Mouse (Mus musculus) hindbrain, embryonic 10.5 days (tissue): ENCODE results near the gene Nt5c3b. TPM values are rescaled to one million over a fixed set of nuclear protein-coding genes. Genes with fewer than 3 reads are reported as not detected.

Experiments
- DNase-seq: peaks from one replicate; pipeline ENCODE4 v3.0.0-alpha.2; 2017; ENCODE audit warnings: low spot score
- H3K27ac ChIP-seq: fragments of 300-500 bp; sonication (generic); 2 replicates; pipeline ENCODE4 v1.5.1; 2016; ENCODE audit warnings: mild to moderate bottlenecking, moderate library complexity
- H3K27me3 ChIP-seq: fragments of 300-500 bp; sonication (generic); 2 replicates; pipeline ENCODE4 v1.6.1; 2016; ENCODE audit warnings: mild to moderate bottlenecking; ENCODE audit not compliant: poor library complexity, insufficient read depth, severe bottlenecking
- H3K36me3 ChIP-seq: fragments of 300-500 bp; sonication (generic); 2 replicates; pipeline ENCODE4 v1.6.1; 2016; ENCODE audit warnings: mild to moderate bottlenecking, moderate library complexity
- H3K4me1 ChIP-seq: fragments of 300-500 bp; sonication (generic); replicated peaks from 2 replicates; pipeline ENCODE4 v1.6.1; 2016; ENCODE audit warnings: mild to moderate bottlenecking
- H3K4me3 ChIP-seq: fragments of 300-500 bp; sonication (generic); 2 replicates; pipeline ENCODE4 v1.5.1; 2016; ENCODE audit warnings: mild to moderate bottlenecking, moderate library complexity
- H3K9me3 ChIP-seq: fragments of 300-500 bp; sonication (generic); 2 replicates; pipeline ENCODE4 v1.6.1; 2016; ENCODE audit warnings: mild to moderate bottlenecking, moderate library complexity
- WGBS: fragments of 180-500 bp; shearing (Covaris S2); methylation state at CpG from one replicate; pipeline ENCODE4 v1.1.7; 2016; 5-methylcytosine and 5-hydroxymethylcytosine counted together
- polyA plus RNA-seq: library from polyadenylated mRNA; unstranded; fragments of >200 nt; fragmentation: Nextera tagmentation; extraction: Ambion mirVana; gene quantifications from 2 replicates; pipeline ENCODE4 v1.2.1, GENCODE M21; 2016

The Nt5c3b gene
- polyA plus RNA-seq, result 115 and 121 TPM in 2 replicates

GRCm38 (mm10) chr11:100441797-100442196 is at the start of gene Nt5c3b, which contains the start of gene Klhl10:
Nt5c3b (minus strand) TSS chr11:100441808.
Klhl10 (plus strand) TSS chr11:100441917.
- Histone ChIP-seq H3K27ac (peak within 1 kb of the TSS; percentile 93), H3K9me3 (no peaks in the 10 kb centered on the region), H3K4me1 (peaks cover 27% of the 10 kb centered on the region), H3K36me3 (peaks cover 29% of the 10 kb centered on the region), H3K27me3 (no peaks in the 10 kb centered on the region), H3K4me3 (peak within 1 kb of the TSS; percentile 76)
- no peak for DNase-seq
- 90% methylated on average over 8 of the region's 8 CpGs for WGBS

GRCm38 (mm10) chr11:100490951-100491350 is 49.3 kb upstream of the Nt5c3b start:
- Histone ChIP-seq H3K4me3 (no peak overlapping the region), H3K27ac (no peak overlapping the region), H3K4me1 (no peaks in the 10 kb centered on the region), H3K27me3 (no peaks in the 10 kb centered on the region), H3K36me3 (peaks cover 100% of the 10 kb centered on the region), H3K9me3 (no peaks in the 10 kb centered on the region)
- no peak for DNase-seq
- 92% methylated on average over 6 of the region's 6 CpGs for WGBS

- H3K9me3 ChIP-seq, result no peaks in the 10 kb centered on the region
- DNase-seq, result no peak
- 91% methylated on average over 8 of the region's 8 CpGs for WGBS
Measured at GRCm38 (mm10) chr11:100485801-100486538, 44.4 kb upstream of the Nt5c3b start.

GRCm38 (mm10) chr11:100484461-100484860 is 42.9 kb upstream of the Nt5c3b start:
- Histone ChIP-seq H3K36me3 (peaks cover 100% of the 10 kb centered on the region), H3K9me3 (no peaks in the 10 kb centered on the region), H3K27ac (no peak overlapping the region), H3K4me3 (no peak overlapping the region), H3K4me1 (no peaks in the 10 kb centered on the region), H3K27me3 (no peaks in the 10 kb centered on the region)
- DNase-seq, result no peak
- WGBS, result 94% methylated on average over 3 of the region's 3 CpGs

More at GRCm38 (mm10) chr11:100485801-100486538, 44.4 kb upstream of the Nt5c3b start:
- H3K4me3 ChIP-seq, result no peak overlapping the region
- no peaks in the 10 kb centered on the region for H3K27me3 ChIP-seq
- H3K4me1 ChIP-seq, result no peaks in the 10 kb centered on the region
- peaks cover 100% of the 10 kb centered on the region for H3K36me3 ChIP-seq
- H3K27ac ChIP-seq, result no peak overlapping the region

- Histone ChIP-seq H3K4me1 (no peaks in the 10 kb centered on the region), H3K36me3 (peaks cover 85% of the 10 kb centered on the region), H3K27me3 (no peaks in the 10 kb centered on the region), H3K4me3 (no peak overlapping the region), H3K27ac (no peak overlapping the region), H3K9me3 (no peaks in the 10 kb centered on the region)
- 88% methylated on average over 7 of the region's 7 CpGs for WGBS
- no peak for DNase-seq
Measured at GRCm38 (mm10) chr11:100479152-100479551, 37.5 kb upstream of the Nt5c3b start.

GRCm38 (mm10) chr11:100476281-100476680 is 34.7 kb upstream of the Nt5c3b start:
- no peak for DNase-seq
- H3K27me3 ChIP-seq, result no peaks in the 10 kb centered on the region
- H3K36me3 ChIP-seq, result peaks cover 56% of the 10 kb centered on the region
- WGBS, result 98% methylated on average over 5 of the region's 5 CpGs
- H3K27ac ChIP-seq, result no peak overlapping the region
- peaks cover 7% of the 10 kb centered on the region for H3K4me1 ChIP-seq
- no peak overlapping the region for H3K4me3 ChIP-seq
- no peaks in the 10 kb centered on the region for H3K9me3 ChIP-seq

- peak overlapping the region; percentile 98 for H3K4me3 ChIP-seq
- peaks cover 37% of the 10 kb centered on the region for H3K36me3 ChIP-seq
- WGBS, result 30% methylated on average over 5 of the region's 5 CpGs
Measured at GRCm38 (mm10) chr11:100472935-100473295, 31.3 kb upstream of the Nt5c3b start.

GRCm38 (mm10) chr11:100472197-100472934 is 30.8 kb upstream of the Nt5c3b start, which contains the start of gene Klhl11:
Klhl11 (minus strand) TSS chr11:100472741.
- Histone ChIP-seq H3K4me3 (peak within 1 kb of the TSS; percentile 98), H3K27ac (peak within 1 kb of the TSS; percentile 96), H3K36me3 (peaks cover 37% of the 10 kb centered on the region), H3K27me3 (no peaks in the 10 kb centered on the region), H3K4me1 (peaks cover 24% of the 10 kb centered on the region), H3K9me3 (no peaks in the 10 kb centered on the region)
- DNase-seq, result peak; percentile 93
- WGBS, result under 1% methylated on average over 83 of the region's 83 CpGs

More at GRCm38 (mm10) chr11:100472935-100473295, 31.3 kb upstream of the Nt5c3b start:
- H3K4me1 ChIP-seq, result peaks cover 24% of the 10 kb centered on the region
- no peak for DNase-seq
- peak overlapping the region; percentile 96 for H3K27ac ChIP-seq
- no peaks in the 10 kb centered on the region for H3K27me3 ChIP-seq
- H3K9me3 ChIP-seq, result no peaks in the 10 kb centered on the region

- Histone ChIP-seq H3K9me3 (no peaks in the 10 kb centered on the region), H3K4me1 (peaks cover 24% of the 10 kb centered on the region), H3K27me3 (no peaks in the 10 kb centered on the region), H3K4me3 (peak overlapping the region; percentile 98), H3K36me3 (peaks cover 36% of the 10 kb centered on the region), H3K27ac (peak overlapping the region; percentile 96)
- WGBS, result 5% methylated on average over 30 of the region's 30 CpGs
- DNase-seq, result peak; percentile 39
Measured at GRCm38 (mm10) chr11:100471352-100472196, 30.0 kb upstream of the Nt5c3b start.

GRCm38 (mm10) chr11:100465833-100466232 is 24.2 kb upstream of the Nt5c3b start:
- WGBS, result 92% methylated on average over 1 of the region's 1 CpGs
- Histone ChIP-seq H3K4me1 (peaks cover 12% of the 10 kb centered on the region), H3K27me3 (no peaks in the 10 kb centered on the region), H3K27ac (no peak overlapping the region), H3K9me3 (no peaks in the 10 kb centered on the region), H3K4me3 (no peak overlapping the region), H3K36me3 (peaks cover 65% of the 10 kb centered on the region)
- no peak for DNase-seq

- no peaks in the 10 kb centered on the region for H3K27me3 ChIP-seq
- H3K4me1 ChIP-seq, result peaks cover 7% of the 10 kb centered on the region
- H3K36me3 ChIP-seq, result peaks cover 70% of the 10 kb centered on the region
- no peaks in the 10 kb centered on the region for H3K9me3 ChIP-seq
- DNase-seq, result no peak
- H3K4me3 ChIP-seq, result no peak overlapping the region
- WGBS, result 86% methylated on average over 1 of the region's 1 CpGs
- no peak overlapping the region for H3K27ac ChIP-seq
Measured at GRCm38 (mm10) chr11:100465229-100465792, 23.7 kb upstream of the Nt5c3b start.

GRCm38 (mm10) chr11:100462699-100463098 is 21.1 kb upstream of the Nt5c3b start:
- Histone ChIP-seq H3K27me3 (no peaks in the 10 kb centered on the region), H3K36me3 (peaks cover 73% of the 10 kb centered on the region), H3K27ac (no peak overlapping the region), H3K4me1 (no peaks in the 10 kb centered on the region), H3K4me3 (no peak overlapping the region), H3K9me3 (no peaks in the 10 kb centered on the region)
- 93% methylated on average over 10 of the region's 10 CpGs for WGBS
- no peak for DNase-seq
